Mouse (Mus musculus): ENCODE results near the gene Olfr374. TPM values are rescaled to one million over a fixed set of nuclear protein-coding genes. Genes with fewer than 3 reads are reported as not detected.
A peak's percentile ranks its signal among the peaks of the same experiment; 100 is the strongest.

The Olfr374 gene
- polyA plus RNA-seq, 1 experiment = not detected

- Histone ChIP-seq H3K27ac (ENCODE audit: control insufficient read depth, insufficient read depth, low read depth, low read length) (peak overlapping the region; percentile 82; the same call in 1 of the 2 replicates), H3K36me3 (ENCODE audit: control insufficient read depth, insufficient read depth, low read length) (no peaks in the 10 kb centered on the region), H3K4me3 (ENCODE audit: control insufficient read depth, low read depth, low read length) (peak overlapping the region; percentile 100; the same call in 1 of the 2 replicates), H3K27me3 (ENCODE audit: control insufficient read depth, insufficient read depth, low read length) (no peaks in the 10 kb centered on the region), H3K4me1 (ENCODE audit: control insufficient read depth, insufficient read depth, low read length) (peaks cover 12% of the 10 kb centered on the region)
- TF ChIP-seq POLR2A (IDR thresholded peaks at IDR 0.05; ENCODE audit: control insufficient read depth, low read depth, low read length) (no peak), CTCF (IDR thresholded peaks at IDR 0.05; ENCODE audit: control insufficient read depth, insufficient read depth, insufficient replicate concordance, low read depth, low read length) (no peak)
These were observed 53.2 kb downstream of the Olfr374 start for GRCm38 (mm10) chr8:72160007-72160406.

- TF ChIP-seq CTCF (IDR thresholded peaks at IDR 0.05; ENCODE audit: control insufficient read depth, insufficient read depth, insufficient replicate concordance, low read depth, low read length) (no peak), POLR2A (IDR thresholded peaks at IDR 0.05; ENCODE audit: control insufficient read depth, low read depth, low read length) (peak; percentile 81)
- no peaks in the 10 kb centered on the region for H3K27me3 ChIP-seq (ENCODE audit: control insufficient read depth, insufficient read depth, low read length)
These were observed 54.2 kb downstream of the Olfr374 start, which contains the start of gene Rab8a for GRCm38 (mm10) chr8:72160707-72161697. TSS of gene Rab8a (plus strand) at chr8:72161200.

GRCm38 (mm10) chr8:72162821-72163220 is 56.0 kb downstream of the Olfr374 start:
- H3K36me3 ChIP-seq (ENCODE audit: control insufficient read depth, insufficient read depth, low read length) = no peaks in the 10 kb centered on the region
- TF ChIP-seq CTCF (IDR thresholded peaks at IDR 0.05; ENCODE audit: control insufficient read depth, insufficient read depth, insufficient replicate concordance, low read depth, low read length) = no peak
- TF ChIP-seq POLR2A (IDR thresholded peaks at IDR 0.05; ENCODE audit: control insufficient read depth, low read depth, low read length) = no peak
- H3K4me1 ChIP-seq (ENCODE audit: control insufficient read depth, insufficient read depth, low read length) = peaks cover 12% of the 10 kb centered on the region
- no peaks in the 10 kb centered on the region for H3K27me3 ChIP-seq (ENCODE audit: control insufficient read depth, insufficient read depth, low read length)
- no peak overlapping the region for H3K27ac ChIP-seq (ENCODE audit: control insufficient read depth, insufficient read depth, low read depth, low read length)
- no peak overlapping the region; the same call in 1 of the 2 replicates for H3K4me3 ChIP-seq (ENCODE audit: control insufficient read depth, low read depth, low read length)

More at GRCm38 (mm10) chr8:72160707-72161697, 54.2 kb downstream of the Olfr374 start, which contains the start of gene Rab8a:
- no peaks in the 10 kb centered on the region for H3K36me3 ChIP-seq (ENCODE audit: control insufficient read depth, insufficient read depth, low read length)
- peak within 1 kb of the TSS; percentile 99 for H3K27ac ChIP-seq (ENCODE audit: control insufficient read depth, insufficient read depth, low read depth, low read length)
- H3K4me3 ChIP-seq (ENCODE audit: control insufficient read depth, low read depth, low read length) = peak within 1 kb of the TSS; percentile 100
- peaks cover 12% of the 10 kb centered on the region for H3K4me1 ChIP-seq (ENCODE audit: control insufficient read depth, insufficient read depth, low read length)

Other genes with a start within 250 kb of the Olfr374 start
- gene Zfp709, start 225.0 kb upstream of the Olfr374 start, polyA plus RNA-seq (2012; rRNA removed) = 0.25 and 0.29 TPM in 2 replicates
- 0.25 and 0.28 TPM in 2 replicates for gene Zfp882, start 198.4 kb upstream of the Olfr374 start, polyA plus RNA-seq (2012; rRNA removed)
- 1.6 and 2.5 TPM in 2 replicates for gene Zfp617, start 198.4 kb upstream of the Olfr374 start, polyA plus RNA-seq (2012; rRNA removed)
- gene Zfp961, start 156.0 kb upstream of the Olfr374 start, polyA plus RNA-seq (2012; rRNA removed) = 3.4 TPM in 2 replicates
- 0.09 and 0.24 TPM in 2 replicates for gene Cyp4f18, start 97.4 kb upstream of the Olfr374 start, polyA plus RNA-seq (2012; rRNA removed)
- not detected in 2 replicates for gene Olfr372, start 65.8 kb upstream of the Olfr374 start, polyA plus RNA-seq (2012; rRNA removed)
- gene Olfr373, start 23.9 kb upstream of the Olfr374 start, polyA plus RNA-seq (2012; rRNA removed) = not detected in 2 replicates
- 4.6 and 5.5 TPM in 2 replicates for gene Tpm4, start 27.9 kb downstream of the Olfr374 start, polyA plus RNA-seq (2012; rRNA removed)
- 33.7 and 44.0 TPM in 2 replicates for gene Rab8a, start 54.2 kb downstream of the Olfr374 start, polyA plus RNA-seq (2012; rRNA removed)
- 0.31 and 0.65 TPM in 2 replicates for gene Hsh2d, start 82.6 kb downstream of the Olfr374 start, polyA plus RNA-seq (2012; rRNA removed)
- gene Cib3, start 105.8 kb downstream of the Olfr374 start, polyA plus RNA-seq (2012; rRNA removed) = 0.05 and 0.48 TPM in 2 replicates
- gene Gm11034, start 106.6 kb downstream of the Olfr374 start, polyA plus RNA-seq (2012; rRNA removed) = not detected in 2 replicates
- gene Fam32a, start 112.7 kb downstream of the Olfr374 start, polyA plus RNA-seq (2012; rRNA removed) = 14.5 and 15.4 TPM in 2 replicates
- gene Ap1m1, start 133.0 kb downstream of the Olfr374 start, polyA plus RNA-seq (2012; rRNA removed) = 405 and 422 TPM in 2 replicates
- 1.1 and 1.7 TPM in 2 replicates for gene Gm10282, start 198.2 kb downstream of the Olfr374 start, polyA plus RNA-seq (2012; rRNA removed)
- 10.6 and 13.5 TPM in 2 replicates for gene Klf2, start 212.0 kb downstream of the Olfr374 start, polyA plus RNA-seq (2012; rRNA removed)

All from testis, adult 2 months (tissue).